Mouse (Mus musculus): Measurements from ENCODE around the gene Gm10696.
"Not testable (repeated sequence)": the region's sequence is repeated elsewhere in the genome, so short reads cannot be mapped to it uniquely, and the experiment has no call there.

Gm10696 gene

DNA sequence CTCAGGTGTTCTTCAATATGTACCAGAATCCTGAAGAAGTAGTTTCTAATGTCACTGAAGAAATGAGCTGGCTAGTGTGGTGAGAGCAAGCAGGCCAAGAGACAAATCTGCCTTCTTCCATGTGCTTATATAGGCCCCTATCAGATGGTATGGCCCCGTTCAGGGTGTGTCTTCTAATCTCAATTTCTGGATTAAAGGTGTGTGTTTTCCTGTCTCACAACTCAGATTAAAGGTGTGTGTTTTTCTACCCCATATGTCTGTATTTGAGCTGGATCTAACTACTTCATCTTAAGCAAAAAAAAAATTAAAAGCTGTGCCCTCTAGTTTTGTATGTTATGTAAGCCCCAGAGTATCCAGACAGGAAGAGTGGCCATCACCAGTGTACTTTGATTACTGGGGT is at the start of gene Gm10696:
Gene Gm10696, minus strand, starts transcription at position 101 of the 400 bp plus-strand sequence.
- not testable (repeated sequence) for DNase-seq

DNA sequence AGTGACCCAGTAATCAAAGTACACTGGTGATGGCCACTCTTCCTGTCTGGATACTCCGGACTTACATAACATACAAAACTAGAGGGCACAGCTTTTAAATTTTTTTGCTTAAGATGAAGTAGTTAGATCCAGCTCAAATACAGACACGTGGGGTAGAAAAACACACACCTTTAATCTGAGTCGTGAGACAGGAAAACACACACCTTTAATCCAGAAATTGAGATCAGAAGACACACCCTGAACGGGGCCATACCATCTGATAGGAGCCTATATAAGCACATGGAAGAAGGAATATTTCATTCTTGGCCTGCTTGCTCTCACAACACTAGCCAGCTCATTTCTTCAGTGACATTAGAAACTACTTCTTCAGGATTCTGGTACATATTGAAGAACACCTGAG is 18.4 kb upstream of the Gm10696 start, which contains the start of gene Gm5286:
Gene Gm5286, plus strand, starts transcription at position 301 of the 400 bp plus-strand sequence.
- DNase-seq: not testable (repeated sequence)

DNA sequence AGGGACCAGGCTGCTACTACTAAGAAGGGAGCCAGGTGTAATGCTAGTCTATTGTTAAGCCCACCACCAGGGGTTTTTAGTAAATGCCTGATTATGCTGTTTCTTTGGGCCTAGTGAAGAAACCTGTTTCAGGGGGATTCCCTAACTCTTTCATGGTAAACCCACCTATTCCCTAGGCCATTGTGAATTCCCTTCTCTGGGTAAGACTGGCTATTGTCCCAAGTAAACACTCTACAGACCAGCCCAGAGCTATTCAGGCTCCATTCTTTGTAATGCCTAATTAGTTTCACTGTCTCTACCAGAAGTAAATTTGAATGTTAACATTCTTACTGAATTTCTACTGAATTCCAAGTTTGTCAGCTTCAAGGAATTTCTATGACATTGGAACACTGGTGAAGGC is 10.6 kb downstream of the Gm10696 start:
- DNase-seq: not testable (repeated sequence)
